Mouse (Mus musculus) layer of hippocampus, postnatal 36 days (tissue): Measurements from ENCODE around the gene Sugct. TPM values are rescaled to one million over a fixed set of nuclear protein-coding genes. Genes with fewer than 3 reads are reported as not detected.

ENCODE experiments used
- DNase-seq, 2 experiments: peaks; one replicate each; pipeline ENCODE4 v3.0.0; 2022
- total RNA-seq, 2 experiments: library from RNA; stranded (reverse); gene quantifications; 2 replicates each; pipeline ENCODE4 v1.2.3; 2021

The Sugct gene
- total RNA-seq, 2 experiments from 2014 or later: 1.8 to 2.5 TPM

DNA sequence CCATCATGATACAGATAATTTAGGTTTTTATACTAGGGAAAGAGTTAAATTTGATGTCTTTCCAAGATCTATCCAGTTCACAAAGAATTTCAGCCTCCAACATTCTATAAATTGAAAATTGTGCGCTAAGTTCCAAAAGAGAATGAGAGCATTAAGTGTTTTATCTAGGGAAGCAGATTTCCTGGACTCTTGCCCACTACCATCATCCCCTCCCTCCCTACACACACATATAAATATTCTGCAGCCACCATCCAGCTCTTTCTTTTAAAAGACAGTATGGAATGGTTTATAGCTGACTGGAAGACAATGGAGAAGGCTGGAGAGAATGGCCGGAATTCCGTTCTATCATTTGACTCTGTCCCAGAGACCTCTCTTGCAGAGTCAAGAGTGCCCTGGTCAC is 404.3 kb downstream of the Sugct start:
- no peak for DNase-seq

DNA sequence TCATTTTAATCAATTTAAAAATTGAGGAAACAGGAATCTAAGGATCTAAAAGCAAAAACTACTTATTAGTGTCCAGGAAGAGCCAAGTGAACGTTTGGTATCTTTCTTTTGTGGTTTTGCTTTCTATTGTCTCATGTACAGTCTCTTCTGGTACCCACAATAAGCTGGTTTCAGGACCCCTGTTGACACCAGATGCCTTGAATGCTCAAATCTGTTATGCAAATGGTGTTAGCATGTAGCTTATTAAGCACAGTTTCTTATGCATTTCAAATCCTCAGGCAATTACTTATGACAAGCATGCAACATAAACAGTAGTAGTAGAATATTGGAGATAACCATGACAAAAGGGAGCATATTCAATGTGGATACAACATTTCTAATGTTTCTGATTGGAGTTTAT is 407.0 kb downstream of the Sugct start:
- DNase-seq: no peak

- no peak for DNase-seq
Measured at GRCm38 (mm10) chr13:17245936-17246335, 449.4 kb downstream of the Sugct start.

GRCm38 (mm10) chr13:17216524-17216923 is 478.8 kb downstream of the Sugct start:
- no peak for DNase-seq

GRCm38 (mm10) chr13:17212681-17213080 is 482.7 kb downstream of the Sugct start:
- no peak for DNase-seq

- no peak for DNase-seq
Measured at GRCm38 (mm10) chr13:17190180-17190762, 505.1 kb downstream of the Sugct start.

- no peak for DNase-seq
Measured at GRCm38 (mm10) chr13:17185253-17185652, 510.1 kb downstream of the Sugct start.

DNA sequence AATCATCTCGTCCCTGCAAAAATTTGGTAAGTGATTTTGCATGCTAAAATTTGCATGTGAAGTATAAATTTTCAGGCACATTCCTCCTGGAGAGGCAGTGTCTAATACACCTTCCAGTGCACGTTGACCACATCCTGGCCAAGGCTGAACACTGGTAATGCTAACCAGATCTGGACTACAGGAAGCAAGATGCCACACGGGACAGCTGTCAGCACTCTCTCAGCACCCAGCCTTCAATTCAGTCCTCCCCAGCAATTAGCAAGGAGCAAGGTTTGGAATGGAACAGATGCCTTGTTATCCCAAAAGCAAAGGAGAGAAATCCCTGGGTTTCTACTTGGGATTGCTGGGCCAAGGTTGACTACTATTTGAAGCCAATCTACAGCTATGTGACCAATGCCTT is 529.4 kb downstream of the Sugct start:
- no peak for DNase-seq

DNA sequence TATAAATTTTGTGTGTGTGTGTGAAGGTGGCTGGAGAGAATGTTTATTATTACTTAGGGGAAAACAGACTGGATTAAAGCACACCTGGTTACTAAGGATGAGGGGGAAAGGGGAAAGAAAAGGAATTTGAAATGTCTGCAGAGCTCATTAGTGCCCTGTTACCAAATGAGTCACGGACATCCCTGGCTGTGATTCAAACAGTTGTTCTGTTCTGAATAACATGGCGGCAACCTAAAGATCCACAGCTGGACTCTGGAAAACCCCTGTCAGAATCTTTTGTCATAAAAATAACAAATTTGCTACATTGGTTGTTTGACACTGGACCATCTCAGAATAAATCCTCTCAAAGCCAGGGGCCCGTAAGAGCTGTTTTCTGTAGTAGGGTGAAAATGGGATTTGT is 530.6 kb downstream of the Sugct start:
- no peak for DNase-seq

- DNase-seq: no peak
Measured at GRCm38 (mm10) chr13:17146441-17146992, 548.8 kb downstream of the Sugct start.

DNA sequence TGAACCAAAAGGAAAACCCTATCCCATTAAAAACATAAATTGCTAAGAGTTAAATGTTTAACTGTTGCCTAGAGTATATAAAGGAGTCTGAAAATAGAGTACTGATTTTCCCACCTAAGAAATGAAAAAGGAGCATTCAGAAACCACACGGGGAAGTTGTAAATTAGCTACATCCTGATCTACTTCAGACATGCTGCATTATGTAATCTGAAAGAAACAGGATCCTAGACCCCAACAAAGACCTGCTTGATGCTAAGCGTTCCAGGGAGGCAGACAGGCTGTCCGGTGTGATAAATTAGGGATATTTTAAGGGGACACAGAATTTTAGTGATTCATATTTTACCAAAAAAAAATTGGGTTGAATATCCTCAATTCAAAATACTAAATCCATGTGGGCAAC is 579.3 kb downstream of the Sugct start:
- DNase-seq: no peak

DNA sequence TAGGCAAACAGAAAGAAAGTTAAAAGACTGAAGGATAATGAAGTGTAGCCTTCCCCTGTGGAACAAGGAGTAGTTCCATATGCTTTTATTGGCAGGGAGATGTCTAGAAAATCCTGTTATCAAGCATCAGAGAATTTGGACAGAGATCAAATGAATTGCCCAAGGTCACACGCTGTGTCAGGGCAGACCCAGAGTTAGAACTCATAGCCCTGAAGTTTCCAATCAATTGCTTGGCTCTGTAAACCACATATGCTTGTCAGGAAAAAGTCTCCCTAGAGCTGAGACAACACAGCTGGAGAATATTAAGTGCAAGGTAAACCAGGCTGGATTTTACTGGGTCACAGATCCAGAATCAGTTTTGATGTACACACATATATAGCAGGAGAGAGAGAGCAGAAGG is 593.0 kb downstream of the Sugct start:
- DNase-seq: no peak

- DNase-seq: no peak
Measured at GRCm38 (mm10) chr13:17086547-17086946, 608.8 kb downstream of the Sugct start.

DNA sequence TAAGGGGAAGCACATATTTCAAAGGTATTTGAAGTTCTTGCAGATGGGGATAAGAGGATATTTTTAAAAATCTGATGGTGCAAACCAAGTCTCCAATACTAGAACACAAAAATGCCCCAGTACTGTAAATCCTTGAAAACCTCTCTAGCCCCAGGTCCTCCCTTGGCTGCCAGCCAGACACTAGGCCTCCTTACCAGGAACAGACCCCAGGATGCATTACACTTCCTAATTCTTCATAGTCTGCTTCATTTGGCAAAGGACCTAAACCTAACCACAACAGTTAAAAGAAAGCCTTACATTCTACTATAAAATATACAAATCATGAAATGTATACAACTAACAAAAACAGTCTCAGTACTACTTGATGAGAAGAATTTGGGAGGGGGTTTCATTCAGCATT is 609.2 kb downstream of the Sugct start:
- DNase-seq: no peak

DNA sequence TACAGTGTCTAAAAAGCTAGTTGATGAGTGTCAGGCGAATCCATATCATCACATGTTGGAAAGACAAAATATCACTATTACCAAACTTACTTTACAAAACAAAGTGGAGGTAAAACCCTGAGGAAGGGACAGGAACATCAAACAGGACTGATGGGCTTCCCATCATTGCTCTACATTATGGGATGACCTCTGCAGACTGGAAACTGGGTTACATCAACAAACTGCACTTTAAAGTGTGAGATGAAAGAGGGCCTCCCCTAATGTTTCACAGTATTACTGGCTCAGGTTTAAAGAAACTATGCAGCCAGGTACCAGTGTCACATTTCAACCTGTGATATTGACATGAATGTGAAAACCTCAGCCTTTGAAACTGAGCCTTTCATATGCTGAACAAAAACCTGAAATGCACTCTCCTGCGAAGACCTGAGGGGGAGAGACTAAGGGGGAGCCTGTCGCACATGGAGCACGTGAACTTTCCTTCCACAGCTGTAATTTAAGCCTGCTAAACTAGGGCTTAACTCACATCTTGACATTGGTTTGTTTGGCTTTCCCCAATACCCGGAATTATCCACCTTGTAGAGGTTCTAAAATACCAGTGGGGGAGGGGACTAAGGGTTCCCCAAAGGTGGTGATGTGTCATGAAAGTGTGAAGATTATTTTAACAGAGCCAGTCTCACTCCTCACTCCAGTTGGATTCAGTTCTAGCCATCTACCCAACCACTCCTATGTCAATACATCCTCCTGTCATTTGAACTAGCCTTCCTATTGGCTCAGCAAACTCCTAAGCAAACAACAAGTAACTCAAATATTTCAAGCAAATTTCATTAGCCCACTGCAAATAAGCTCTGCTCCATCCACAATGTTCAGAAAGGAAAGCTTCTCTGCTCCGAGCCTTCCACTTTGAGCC is 610.2 kb downstream of the Sugct start:
- no peak for DNase-seq

DNA sequence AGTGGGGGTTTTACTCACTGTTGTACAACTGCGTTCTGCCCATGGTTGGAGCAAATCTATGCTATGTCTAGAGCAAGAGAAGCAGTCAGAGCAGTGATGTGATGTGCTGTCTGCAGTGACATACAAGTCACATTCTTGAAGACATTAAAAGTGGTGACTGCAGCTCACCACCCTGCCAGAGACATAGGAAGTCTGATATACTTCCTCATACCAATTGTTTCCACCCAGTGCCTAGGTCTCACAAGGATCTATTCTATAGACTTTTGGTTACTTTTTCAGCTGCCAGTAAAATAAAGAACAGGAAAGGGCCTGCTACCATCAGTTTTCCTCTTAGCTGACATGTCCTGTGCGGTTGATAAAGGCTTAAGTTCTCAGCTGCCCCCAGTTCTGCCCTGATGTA is 613.7 kb downstream of the Sugct start:
- DNase-seq: no peak

DNA sequence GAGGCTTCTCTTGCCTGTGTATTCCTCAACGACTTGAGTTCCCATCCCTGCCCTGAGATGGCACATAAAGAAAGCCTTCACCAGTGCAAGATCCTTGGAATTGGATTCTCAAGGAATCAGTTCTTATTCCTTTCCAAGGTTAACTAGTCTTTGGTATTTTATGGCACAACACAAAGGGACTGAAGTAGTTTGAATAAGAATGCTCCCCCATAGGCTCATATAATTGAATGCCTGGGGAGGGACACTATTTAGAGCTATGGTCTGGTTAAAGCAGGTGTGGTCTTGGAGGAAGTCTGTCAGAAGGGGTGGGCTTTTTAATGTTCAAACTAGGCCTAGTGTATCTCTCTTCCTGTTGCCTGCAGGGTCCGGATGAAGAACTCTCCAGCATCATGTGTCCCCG is 629.8 kb downstream of the Sugct start:
- no peak for DNase-seq

- no peak for DNase-seq
Measured at GRCm38 (mm10) chr13:17056650-17057049, 638.7 kb downstream of the Sugct start.

DNA sequence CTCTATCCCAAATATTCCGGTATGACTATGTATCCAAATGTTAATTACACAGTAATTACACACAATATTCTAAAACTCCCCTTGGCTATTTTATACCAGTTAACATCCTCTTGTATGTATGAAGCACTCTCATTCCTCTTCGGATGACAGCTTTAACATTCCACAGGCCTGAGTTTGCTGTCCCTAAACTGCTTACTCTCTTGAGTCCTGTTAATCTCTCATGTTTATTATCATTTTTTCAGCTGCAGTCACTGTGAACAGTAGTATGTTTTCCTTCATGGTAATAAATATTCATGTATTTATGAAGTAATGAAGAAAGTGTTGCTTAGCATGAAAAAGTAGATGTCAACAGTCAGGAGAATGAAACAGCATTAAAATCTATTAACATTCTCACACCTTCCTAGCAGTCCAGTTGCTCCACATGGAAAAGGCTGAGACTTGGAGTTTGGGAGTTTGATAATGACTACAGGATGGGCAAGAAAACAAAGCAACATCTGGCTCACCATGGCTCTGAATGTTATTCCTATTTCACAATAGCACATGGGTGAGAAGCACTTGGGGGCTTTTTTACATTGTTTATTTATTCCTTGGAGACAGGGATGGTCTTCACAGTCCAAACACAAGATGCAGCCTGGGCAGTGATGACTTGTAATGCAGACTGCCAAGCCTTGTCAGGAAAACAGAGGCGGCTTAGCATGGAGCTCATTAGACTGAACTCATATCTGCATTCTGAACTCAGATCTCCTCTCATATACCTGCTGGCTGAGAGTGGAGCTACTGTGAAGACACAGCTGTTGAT is 651.7 kb downstream of the Sugct start:
- no peak for DNase-seq

- DNase-seq: no peak
Measured at GRCm38 (mm10) chr13:17042332-17042731, 653.0 kb downstream of the Sugct start.

- no peak for DNase-seq
Measured at GRCm38 (mm10) chr13:17039727-17040126, 655.6 kb downstream of the Sugct start.

DNA sequence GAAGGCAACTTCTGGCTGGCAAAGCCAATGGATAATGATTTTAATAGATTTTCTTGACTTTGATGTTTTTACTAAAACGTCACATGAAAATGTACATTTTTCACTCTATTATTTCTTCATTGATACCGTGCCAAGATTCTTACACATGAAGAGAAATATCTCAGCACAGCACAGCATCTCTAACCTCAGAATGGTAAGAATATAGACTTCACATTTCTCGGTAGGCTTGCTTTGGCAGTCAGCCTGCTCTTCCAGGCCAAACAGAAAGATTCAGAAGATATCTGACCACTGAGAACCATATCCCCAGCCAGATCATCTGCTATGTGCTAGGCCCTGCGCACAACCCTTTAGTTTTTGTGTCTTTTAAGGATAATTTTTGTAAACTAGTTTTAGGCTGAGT is 657.0 kb downstream of the Sugct start:
- no peak for DNase-seq

GRCm38 (mm10) chr13:17037899-17038298 is 657.5 kb downstream of the Sugct start:
- DNase-seq: no peak
